ENCODE assay signal across 31 mouse cellular contexts in the genomic region with DNA sequence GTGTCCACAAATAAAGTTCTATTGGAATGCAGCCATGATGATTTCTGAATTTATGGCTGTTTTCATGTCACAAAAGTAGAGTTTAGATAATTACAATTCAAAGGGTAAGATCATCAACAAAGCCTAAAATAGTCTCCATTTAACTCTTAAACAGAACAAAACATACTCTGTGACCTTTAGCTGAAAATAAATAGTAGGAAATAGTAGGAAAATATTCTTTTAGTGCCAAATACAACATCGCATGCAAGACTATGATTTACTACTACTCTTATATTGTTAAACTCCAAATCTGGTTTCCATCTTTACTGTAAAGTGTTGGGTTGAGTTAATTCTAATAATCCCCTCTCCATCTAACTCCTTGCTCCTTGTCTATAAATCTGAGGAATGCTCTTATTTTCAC.
"Had no signal": no experiment of that assay in that cellular context is flagged by ENCODE, and none has a peak within 500 bp of the region (broad histone marks: within the 10 kb centered on the region; RNA-seq: fewer than 3 reads in every experiment).

No protein-coding gene starts in this region.

- DNase-seq: heart, postnatal 10 days; heart, postnatal 14 days; heart, postnatal 36 days; heart, postnatal 4 days; kidney, adult 18-20 months; kidney, adult 2 months; kidney, adult 8-10 months; kidney, adult 9 months; kidney, postnatal 14 days; kidney, postnatal 36 days; kidney, postnatal 4 days; layer of hippocampus, adult 9-11 months; layer of hippocampus, postnatal 36 days had no signal

- H3K4me3 ChIP-seq: heart, embryonic 10.5 days; heart, embryonic 12.5 days; heart, embryonic 13.5 days; heart, embryonic 15.5 days; hindbrain, embryonic 10.5 days; hindbrain, embryonic 12.5 days; hindbrain, embryonic 13.5 days; hindbrain, embryonic 15.5 days; intestine, embryonic 15.5 days; layer of hippocampus, adult 2 months; left cerebral cortex, adult 2 months had no signal

- H3K36me3 ChIP-seq: hindbrain, embryonic 10.5 days; hindbrain, embryonic 12.5 days; hindbrain, embryonic 13.5 days; hindbrain, embryonic 15.5 days; intestine, embryonic 15.5 days had no signal

- ATAC-seq: hindbrain, embryonic 16.5 days; hindbrain, postnatal 0 days; inflammation-experienced regulatory T-cells, adult 6 months; intestine, embryonic 15.5 days; intestine, embryonic 16.5 days; intestine, postnatal 0 days had no signal

- H3K9ac ChIP-seq: heart, embryonic 12.5 days; heart, embryonic 13.5 days; heart, embryonic 15.5 days; hindbrain, embryonic 12.5 days; hindbrain, embryonic 13.5 days; hindbrain, embryonic 14.5 days; hindbrain, embryonic 15.5 days; intestine, embryonic 15.5 days had no signal

- H3K4me1 ChIP-seq: hindbrain, embryonic 10.5 days; hindbrain, embryonic 12.5 days; hindbrain, embryonic 13.5 days; hindbrain, embryonic 15.5 days; intestine, embryonic 15.5 days had no signal

- H3K27me3 ChIP-seq: heart, embryonic 12.5 days; heart, embryonic 13.5 days; heart, embryonic 15.5 days; hindbrain, embryonic 12.5 days; hindbrain, embryonic 13.5 days; hindbrain, embryonic 15.5 days; intestine, embryonic 15.5 days had no signal

- H3K4me2 ChIP-seq: heart, embryonic 11.5 days; heart, embryonic 12.5 days; heart, embryonic 13.5 days; heart, embryonic 15.5 days; hindbrain, embryonic 12.5 days; hindbrain, embryonic 13.5 days; hindbrain, embryonic 14.5 days; hindbrain, embryonic 15.5 days; intestine, embryonic 15.5 days had no signal

- H3K9me3 ChIP-seq: heart, embryonic 10.5 days; heart, embryonic 12.5 days; heart, embryonic 13.5 days; heart, embryonic 15.5 days; hindbrain, embryonic 10.5 days; hindbrain, embryonic 12.5 days; hindbrain, embryonic 13.5 days; hindbrain, embryonic 15.5 days; intestine, embryonic 15.5 days had no signal

- H3K27ac ChIP-seq: heart, embryonic 10.5 days; heart, embryonic 13.5 days; hindbrain, embryonic 10.5 days; hindbrain, embryonic 12.5 days; hindbrain, embryonic 13.5 days; hindbrain, embryonic 14.5 days; hindbrain, embryonic 15.5 days; hindbrain, postnatal 0 days; intestine, embryonic 15.5 days; layer of hippocampus, adult 2 months; left cerebral cortex, adult 2 months had no signal
